Mouse (Mus musculus) B cell, adult 2 months (primary cell): ENCODE results near the gene Hspa1a.
A peak's percentile ranks its signal among the peaks of the same experiment; 100 is the strongest.
"Not testable (repeated sequence)": the region's sequence is repeated elsewhere in the genome, so short reads cannot be mapped to it uniquely, and the experiment has no call there.

Experiments used
- DNase-seq, 2 experiments: peaks; one replicate each; pipeline ENCODE4 v3.0.0; 2022

The Hspa1a gene

GRCm38 (mm10) chr17:35000717-35001451 is 28.9 kb upstream of the Hspa1a start, which contains the start of gene Vars:
Gene Vars (plus strand): TSS chr17:35000987.
- peak; percentile 83 to 91 for DNase-seq

- DNase-seq = peak; percentile 70 to 71
Measured at GRCm38 (mm10) chr17:34999871-35000716, 28.1 kb upstream of the Hspa1a start.

- DNase-seq = no peak
Measured at GRCm38 (mm10) chr17:34998526-34999430, 26.8 kb upstream of the Hspa1a start.

- no peak for DNase-seq
Measured at GRCm38 (mm10) chr17:34997142-34997483, 25.2 kb upstream of the Hspa1a start.

GRCm38 (mm10) chr17:34996411-34997141 is 24.6 kb upstream of the Hspa1a start:
- no peak for DNase-seq

- not testable (repeated sequence) for DNase-seq
Measured at GRCm38 (mm10) chr17:34995927-34996326, 24.0 kb upstream of the Hspa1a start.

GRCm38 (mm10) chr17:34995192-34995591 is 23.2 kb upstream of the Hspa1a start:
- not testable (repeated sequence) for DNase-seq

GRCm38 (mm10) chr17:34994751-34995150 is 22.8 kb upstream of the Hspa1a start:
- DNase-seq = no peak

- peak; percentile 44 to 57 for DNase-seq
Measured at GRCm38 (mm10) chr17:34984218-34984617, 12.3 kb upstream of the Hspa1a start.

GRCm38 (mm10) chr17:34982328-34982727 is 10.4 kb upstream of the Hspa1a start:
- DNase-seq = no peak

- peak; percentile 91 to 94 for DNase-seq
Measured at GRCm38 (mm10) chr17:34981690-34982180, 9.8 kb upstream of the Hspa1a start, which contains the start of gene Lsm2. Gene Lsm2 (plus strand): TSS chr17:34981862.

- DNase-seq = peak; percentile 38 to 48
Measured at GRCm38 (mm10) chr17:34980655-34981054, 8.7 kb upstream of the Hspa1a start.

GRCm38 (mm10) chr17:34979631-34980030 is 7.7 kb upstream of the Hspa1a start:
- DNase-seq = no peak

GRCm38 (mm10) chr17:34978239-34978638 is 6.3 kb upstream of the Hspa1a start:
- no peak for DNase-seq

- DNase-seq = no peak
Measured at GRCm38 (mm10) chr17:34977000-34977399, 5.0 kb upstream of the Hspa1a start.

GRCm38 (mm10) chr17:34975581-34976492 is 3.9 kb upstream of the Hspa1a start:
- no peak for DNase-seq

GRCm38 (mm10) chr17:34971694-34972068 is 275 bp downstream of the Hspa1a start:
- not testable (repeated sequence) for DNase-seq

GRCm38 (mm10) chr17:34970850-34971249 is 1.1 kb downstream of the Hspa1a start:
- peak in 1 of 2 experiments; percentile 9 for DNase-seq

GRCm38 (mm10) chr17:34969822-34970221 is 2.1 kb downstream of the Hspa1a start, which contains the start of gene Gm20481:
Gene Gm20481 (plus strand): TSS chr17:34969912.
- DNase-seq = not testable (repeated sequence)

- DNase-seq = no peak
Measured at GRCm38 (mm10) chr17:34965627-34966026, 6.3 kb downstream of the Hspa1a start.

GRCm38 (mm10) chr17:34964640-34965049 is 7.3 kb downstream of the Hspa1a start:
- no peak for DNase-seq
